Mouse (Mus musculus): Measurements from ENCODE around the gene Vmn2r33. TPM values are rescaled to one million over a fixed set of nuclear protein-coding genes. Genes with fewer than 3 reads are reported as not detected.
"Not testable (repeated sequence)": the region's sequence is repeated elsewhere in the genome, so short reads cannot be mapped to it uniquely, and the experiment has no call there.

Gene Vmn2r33
- polyA plus RNA-seq (2014; fragmentation: Nextera tagmentation; extraction: Ambion mirVana): not detected in 2 replicates

- H3K36me3 ChIP-seq (ENCODE audit: control insufficient read depth, insufficient read depth, low read length); H3K4me2 ChIP-seq (ENCODE audit: low read depth, low read length); H3K9ac ChIP-seq (replicated peaks; ENCODE audit: low read depth, low read length); H3K27me3 ChIP-seq (ENCODE audit: control insufficient read depth, insufficient read depth, low read length); H3K27ac ChIP-seq (ENCODE audit: low read depth, low read length); ATAC-seq (ENCODE audit: low read depth); H3K4me3 ChIP-seq (ENCODE audit: low read depth, low read length); H3K9me3 ChIP-seq (ENCODE audit: control insufficient read depth, low read length); H3K4me1 ChIP-seq (ENCODE audit: control insufficient read depth, insufficient read depth, low read length): not testable (repeated sequence)
Measured at GRCm38 (mm10) chr7:7566686-7567085, at the start of gene Vmn2r33. Gene Vmn2r33 (minus strand): TSS chr7:7566786.

Other genes with a start within 250 kb of the Vmn2r33 start
- not detected in 2 replicates for gene Vmn2r30, start 229.2 kb downstream of the Vmn2r33 start, polyA plus RNA-seq (2014; fragmentation: Nextera tagmentation; extraction: Ambion mirVana)
- gene Gm45783, start 192.2 kb downstream of the Vmn2r33 start, polyA plus RNA-seq (2014; fragmentation: Nextera tagmentation; extraction: Ambion mirVana): not detected in 2 replicates
- gene Vmn2r31, start 167.1 kb downstream of the Vmn2r33 start, polyA plus RNA-seq (2014; fragmentation: Nextera tagmentation; extraction: Ambion mirVana): not detected in 2 replicates
- gene Vmn2r32, start 86.8 kb downstream of the Vmn2r33 start, polyA plus RNA-seq (2014; fragmentation: Nextera tagmentation; extraction: Ambion mirVana): not detected in 2 replicates
- not detected in 2 replicates for gene Vmn2r34, start 122.7 kb upstream of the Vmn2r33 start, polyA plus RNA-seq (2014; fragmentation: Nextera tagmentation; extraction: Ambion mirVana)